Mouse (Mus musculus) olfactory bulb, adult 2 months (tissue): Measurements from ENCODE around the gene Slc31a1.

Experiments used
- CTCF ChIP-seq: fragments of 200-500 bp; IDR thresholded peaks from 2 replicates; pipeline ENCODE4 v1.5.1; 2012; ENCODE audit warnings: low read depth, mild to moderate bottlenecking, low read length, moderate library complexity; ENCODE audit not compliant: insufficient read depth
- POLR2A ChIP-seq: fragments of 200-500 bp; IDR thresholded peaks from 2 replicates; pipeline ENCODE4 v1.6.1; 2012; ENCODE audit warnings: mild to moderate bottlenecking, low read depth, low read length, moderate library complexity; ENCODE audit not compliant: insufficient read depth

DNA sequence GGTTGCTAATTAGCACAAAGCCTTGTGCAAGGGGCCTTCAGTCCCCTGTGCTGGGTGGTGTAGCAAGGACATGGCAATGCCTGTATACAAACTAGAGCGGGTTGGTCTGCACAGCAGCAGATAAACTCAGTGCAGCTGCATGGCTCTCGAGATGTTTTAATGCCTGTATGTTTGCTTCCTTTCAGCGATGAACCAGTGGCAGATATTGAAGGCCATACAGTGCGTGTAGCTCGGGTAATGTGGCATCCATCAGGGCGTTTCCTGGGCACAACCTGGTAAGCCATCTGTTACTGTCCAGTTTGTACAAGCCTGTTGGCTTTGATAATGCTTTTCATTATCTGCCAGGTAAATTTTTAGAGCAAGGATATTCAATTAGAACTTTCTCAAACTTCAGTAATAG is 58.6 kb downstream of the Slc31a1 start:
- no peak for TF ChIP-seq CTCF
- TF ChIP-seq POLR2A = no peak
